Mouse (Mus musculus): ENCODE results near the gene Bin2. TPM values are rescaled to one million over a fixed set of nuclear protein-coding genes. Genes with fewer than 3 reads are reported as not detected.

The Bin2 gene
- total and polyA plus RNA-seq, 2 experiments from 2014 or later = 1.2 to 2.7 TPM

GRCm38 (mm10) chr15:100681770-100682169 is 12.4 kb upstream of the Bin2 start:
- ATAC-seq (ENCODE audit: low FRiP score) (no peak), DNase-seq (ENCODE audit: low spot score) (no peak)
- H3K27ac ChIP-seq (ENCODE audit: low read depth, low read length) = no peak overlapping the region
- H3K4me2 ChIP-seq (ENCODE audit: low read depth, low read length, poor library complexity, severe bottlenecking) = no peak overlapping the region
- no peaks in the 10 kb centered on the region for H3K9me3 ChIP-seq (ENCODE audit: low read length)
- H3K27me3 ChIP-seq (ENCODE audit: insufficient read depth, low read length) = no peaks in the 10 kb centered on the region
- 34% methylated on average over 7 of the region's 7 CpGs for WGBS
- no peaks in the 10 kb centered on the region for H3K4me1 ChIP-seq (ENCODE audit: insufficient read depth, low read length)
- no peaks in the 10 kb centered on the region for H3K36me3 ChIP-seq (ENCODE audit: insufficient read depth, low read length)
- TF ChIP-seq CTCF (IDR thresholded peaks at IDR 0.05) = no peak
- no peak overlapping the region for H3K4me3 ChIP-seq (ENCODE audit: low read depth, low read length)
- no peak overlapping the region for H3K9ac ChIP-seq (replicated peaks; ENCODE audit: low read length, poor library complexity, severe bottlenecking)

DNA sequence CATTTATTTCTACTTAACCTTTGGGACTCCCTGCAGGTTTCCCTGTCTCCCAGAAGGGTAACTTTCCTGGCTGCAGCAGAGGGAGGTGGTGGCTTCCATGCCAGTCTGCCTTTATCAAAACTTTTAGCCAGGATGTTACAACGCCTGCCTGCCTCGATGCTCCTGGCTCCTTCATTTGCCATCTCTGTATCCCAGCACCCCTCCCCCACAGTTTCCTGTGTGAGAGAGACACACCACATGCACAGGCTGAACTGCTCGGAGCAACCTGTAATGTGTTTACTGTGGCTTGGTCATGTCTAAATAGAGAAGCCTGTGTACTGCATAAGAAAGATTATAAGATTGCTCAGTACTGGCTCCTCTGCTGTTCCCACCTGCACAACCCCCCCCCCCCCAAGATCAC is 11.0 kb upstream of the Bin2 start:
- WGBS = 68% methylated on average over 3 of the region's 3 CpGs
- no peak overlapping the region for H3K4me2 ChIP-seq (ENCODE audit: low read depth, low read length, poor library complexity, severe bottlenecking)
- no peaks in the 10 kb centered on the region for H3K9me3 ChIP-seq (ENCODE audit: low read length)
- no peak for ATAC-seq (ENCODE audit: low FRiP score)
- H3K36me3 ChIP-seq (ENCODE audit: insufficient read depth, low read length) = no peaks in the 10 kb centered on the region
- no peak overlapping the region for H3K4me3 ChIP-seq (ENCODE audit: low read depth, low read length)
- no peaks in the 10 kb centered on the region for H3K4me1 ChIP-seq (ENCODE audit: insufficient read depth, low read length)
- no peak overlapping the region for H3K27ac ChIP-seq (ENCODE audit: low read depth, low read length)
- TF ChIP-seq CTCF (IDR thresholded peaks at IDR 0.05) = no peak
- no peak overlapping the region for H3K9ac ChIP-seq (replicated peaks; ENCODE audit: low read length, poor library complexity, severe bottlenecking)
- no peak for DNase-seq (ENCODE audit: low spot score)
- H3K27me3 ChIP-seq (ENCODE audit: insufficient read depth, low read length) = no peaks in the 10 kb centered on the region

- H3K27ac ChIP-seq (ENCODE audit: low read depth, low read length) = no peak overlapping the region
- no peak overlapping the region for H3K4me3 ChIP-seq (ENCODE audit: low read depth, low read length)
- TF ChIP-seq CTCF (IDR thresholded peaks at IDR 0.05) = no peak
- H3K4me1 ChIP-seq (ENCODE audit: insufficient read depth, low read length) = no peaks in the 10 kb centered on the region
- no peaks in the 10 kb centered on the region for H3K36me3 ChIP-seq (ENCODE audit: insufficient read depth, low read length)
- H3K9me3 ChIP-seq (ENCODE audit: low read length) = no peaks in the 10 kb centered on the region
- no peak overlapping the region for H3K4me2 ChIP-seq (ENCODE audit: low read depth, low read length, poor library complexity, severe bottlenecking)
- 90% methylated on average over 14 of the region's 14 CpGs for WGBS
- H3K9ac ChIP-seq (replicated peaks; ENCODE audit: low read length, poor library complexity, severe bottlenecking) = no peak overlapping the region
- H3K27me3 ChIP-seq (ENCODE audit: insufficient read depth, low read length) = no peaks in the 10 kb centered on the region
- no peak for ATAC-seq (ENCODE audit: low FRiP score)
- DNase-seq (ENCODE audit: low spot score) = no peak
Measured at GRCm38 (mm10) chr15:100679005-100679404, 9.7 kb upstream of the Bin2 start.

DNA sequence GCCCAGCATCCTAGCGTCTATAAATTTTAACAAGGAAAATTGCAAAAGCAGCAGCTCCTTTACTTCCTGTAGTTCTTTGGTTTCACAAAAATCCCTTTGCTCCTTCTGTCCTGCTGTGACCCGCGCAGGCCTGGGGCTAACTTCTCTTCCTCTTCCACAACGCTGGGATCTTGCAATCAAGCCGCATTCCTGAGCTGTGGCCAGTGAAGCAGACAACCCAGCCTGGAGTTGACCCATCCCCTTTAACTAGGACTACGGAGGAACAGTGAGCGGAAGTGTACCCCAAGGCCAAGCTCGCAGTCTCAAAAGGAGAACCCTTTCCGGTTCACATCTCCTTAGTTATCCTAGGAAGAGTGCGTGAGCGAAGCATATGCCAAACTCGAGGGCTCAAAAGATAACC is 9.2 kb upstream of the Bin2 start:
- no peak overlapping the region for H3K9ac ChIP-seq (replicated peaks; ENCODE audit: low read length, poor library complexity, severe bottlenecking)
- WGBS = 81% methylated on average over 12 of the region's 12 CpGs
- no peaks in the 10 kb centered on the region for H3K9me3 ChIP-seq (ENCODE audit: low read length)
- H3K27me3 ChIP-seq (ENCODE audit: insufficient read depth, low read length) = no peaks in the 10 kb centered on the region
- TF ChIP-seq CTCF (IDR thresholded peaks at IDR 0.05) = no peak
- no peak overlapping the region for H3K4me3 ChIP-seq (ENCODE audit: low read depth, low read length)
- no peak for DNase-seq (ENCODE audit: low spot score)
- H3K27ac ChIP-seq (ENCODE audit: low read depth, low read length) = no peak overlapping the region
- no peaks in the 10 kb centered on the region for H3K4me1 ChIP-seq (ENCODE audit: insufficient read depth, low read length)
- H3K4me2 ChIP-seq (ENCODE audit: low read depth, low read length, poor library complexity, severe bottlenecking) = no peak overlapping the region
- ATAC-seq (ENCODE audit: low FRiP score) = no peak
- no peaks in the 10 kb centered on the region for H3K36me3 ChIP-seq (ENCODE audit: insufficient read depth, low read length)

GRCm38 (mm10) chr15:100677675-100678074 is 8.3 kb upstream of the Bin2 start:
- Histone ChIP-seq H3K9ac (replicated peaks; ENCODE audit: low read length, poor library complexity, severe bottlenecking) (no peak overlapping the region), H3K27me3 (ENCODE audit: insufficient read depth, low read length) (no peaks in the 10 kb centered on the region), H3K36me3 (ENCODE audit: insufficient read depth, low read length) (no peaks in the 10 kb centered on the region), H3K4me3 (ENCODE audit: low read depth, low read length) (no peak overlapping the region), H3K4me1 (ENCODE audit: insufficient read depth, low read length) (no peaks in the 10 kb centered on the region), H3K9me3 (ENCODE audit: low read length) (no peaks in the 10 kb centered on the region), H3K27ac (ENCODE audit: low read depth, low read length) (no peak overlapping the region), H3K4me2 (ENCODE audit: low read depth, low read length, poor library complexity, severe bottlenecking) (no peak overlapping the region)
- WGBS = 91% methylated on average over 8 of the region's 8 CpGs
- no peak for ATAC-seq (ENCODE audit: low FRiP score)
- no peak for DNase-seq (ENCODE audit: low spot score)
- no peak for TF ChIP-seq CTCF (IDR thresholded peaks at IDR 0.05)

DNA sequence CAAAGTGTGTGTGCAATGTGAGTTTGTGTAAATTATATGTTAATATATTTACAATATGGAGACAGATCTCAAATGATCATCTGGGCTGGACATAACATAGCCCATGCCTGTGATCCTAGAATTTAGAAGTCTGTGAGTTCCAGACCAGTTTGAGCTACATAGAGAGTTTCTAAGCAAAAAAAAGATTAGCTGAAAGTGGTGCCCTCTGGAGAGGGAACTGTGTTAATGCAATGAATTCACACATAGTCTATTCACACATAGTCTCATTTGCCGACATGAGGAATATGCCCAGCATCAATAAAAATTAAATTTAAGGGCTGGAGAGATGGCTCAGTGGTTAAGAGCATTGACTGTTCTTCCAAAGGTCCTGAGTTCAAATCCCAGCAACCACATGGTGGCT is 7.2 kb upstream of the Bin2 start:
- Histone ChIP-seq H3K27ac (ENCODE audit: low read depth, low read length) (no peak overlapping the region), H3K36me3 (ENCODE audit: insufficient read depth, low read length) (no peaks in the 10 kb centered on the region), H3K4me1 (ENCODE audit: insufficient read depth, low read length) (no peaks in the 10 kb centered on the region), H3K9me3 (ENCODE audit: low read length) (no peaks in the 10 kb centered on the region), H3K9ac (replicated peaks; ENCODE audit: low read length, poor library complexity, severe bottlenecking) (no peak overlapping the region), H3K4me2 (ENCODE audit: low read depth, low read length, poor library complexity, severe bottlenecking) (no peak overlapping the region), H3K4me3 (ENCODE audit: low read depth, low read length) (no peak overlapping the region), H3K27me3 (ENCODE audit: insufficient read depth, low read length) (no peaks in the 10 kb centered on the region)
- DNase-seq (ENCODE audit: low spot score) (no peak), ATAC-seq (ENCODE audit: low FRiP score) (no peak)
- TF ChIP-seq CTCF (IDR thresholded peaks at IDR 0.05) = peak; percentile 23; the same call in 1 of the 2 replicates
- WGBS = 91% methylated on average over 1 of the region's 1 CpGs
